Mouse (Mus musculus) effector memory CD4-positive, alpha-beta T cell, adult 7 months (primary cell): ENCODE measurements around the gene Abhd17a. TPM values are rescaled to one million over a fixed set of nuclear protein-coding genes. Genes with fewer than 3 reads are reported as not detected.

Experiments used
- polyA plus RNA-seq: library from polyadenylated mRNA; unstranded; fragments of 100-300 nt; shearing (Covaris generic); gene quantifications from one replicate; pipeline ENCODE4 v1.2.1, GENCODE M21; 2017

The Abhd17a gene
- polyA plus RNA-seq = 92.3 TPM

GRCm38 (mm10) chr10:80589879-80590854, at the start of gene Abhd17a:
TSS of gene Abhd17a (minus strand) at chr10:80590341.

GRCm38 (mm10) chr10:80622661-80623456, 32.7 kb upstream of the Abhd17a start, which contains the start of gene Csnk1g2:
TSS of gene Csnk1g2 (plus strand) at chr10:80622838.

GRCm38 (mm10) chr10:80605721-80606120, 15.6 kb upstream of the Abhd17a start, which contains the start of gene Gm49322:
TSS of gene Gm49322 (plus strand) at chr10:80606021.

GRCm38 (mm10) chr10:80602698-80603325, 12.7 kb upstream of the Abhd17a start, which contains the start of the genes Scamp4 and Adat3:
TSS of gene Scamp4 (plus strand) at chr10:80602872.
TSS of gene Adat3 (plus strand) at chr10:80602880.

GRCm38 (mm10) chr10:80577195-80578130, 12.7 kb downstream of the Abhd17a start, which contains the start of gene Klf16:
TSS of gene Klf16 (minus strand) at chr10:80577321.

GRCm38 (mm10) chr10:80561116-80561944, 28.8 kb downstream of the Abhd17a start, which contains the start of gene Rexo1:
TSS of gene Rexo1 (minus strand) at chr10:80561560.

GRCm38 (mm10) chr10:80538710-80539394, 51.3 kb downstream of the Abhd17a start, which contains the start of gene Atp8b3:
TSS of gene Atp8b3 (minus strand) at chr10:80539124.

Other genes starting within 250 kb of the Abhd17a start
- not detected for gene Adamtsl5, start 241.9 kb downstream of the Abhd17a start, polyA plus RNA-seq
- not detected for gene Plk5, start 233.9 kb downstream of the Abhd17a start, polyA plus RNA-seq
- 7.3 TPM for gene Mex3d, start 202.7 kb downstream of the Abhd17a start, polyA plus RNA-seq
- 92.9 TPM for gene Mbd3, start 190.8 kb downstream of the Abhd17a start, polyA plus RNA-seq
- gene Uqcr11, start 183.5 kb downstream of the Abhd17a start, polyA plus RNA-seq = 115 TPM
- gene Tcf3, start 156.7 kb downstream of the Abhd17a start, polyA plus RNA-seq = 88.8 TPM
- gene Onecut3, start 95.5 kb downstream of the Abhd17a start, polyA plus RNA-seq = 0.07 TPM
- 0.10 TPM for gene Atp8b3, start 51.2 kb downstream of the Abhd17a start, polyA plus RNA-seq
- gene Rexo1, start 28.8 kb downstream of the Abhd17a start, polyA plus RNA-seq = 55.7 TPM
- gene Klf16, start 13.0 kb downstream of the Abhd17a start, polyA plus RNA-seq = 16.2 TPM
- gene Scamp4, start 12.5 kb upstream of the Abhd17a start, polyA plus RNA-seq = 106 TPM
- 6.2 TPM for gene Adat3, start 12.5 kb upstream of the Abhd17a start, polyA plus RNA-seq
- 14.3 TPM for gene Gm49322, start 15.7 kb upstream of the Abhd17a start, polyA plus RNA-seq
- gene Csnk1g2, start 32.5 kb upstream of the Abhd17a start, polyA plus RNA-seq = 338 TPM
- gene Btbd2, start 66.7 kb upstream of the Abhd17a start, polyA plus RNA-seq = 16.0 TPM
- 200 TPM for gene Mknk2, start 87.8 kb upstream of the Abhd17a start, polyA plus RNA-seq
- 123 TPM for gene Mob3a, start 111.6 kb upstream of the Abhd17a start, polyA plus RNA-seq
- gene Izumo4, start 111.8 kb upstream of the Abhd17a start, polyA plus RNA-seq = 72.1 TPM
- gene Ap3d1, start 151.9 kb upstream of the Abhd17a start, polyA plus RNA-seq = 70.3 TPM
- gene Dot1l, start 164.9 kb upstream of the Abhd17a start, polyA plus RNA-seq = 52.5 TPM
- gene Sf3a2, start 207.9 kb upstream of the Abhd17a start, polyA plus RNA-seq = 57.5 TPM
- 202 TPM for gene Plekhj1, start 208.3 kb upstream of the Abhd17a start, polyA plus RNA-seq
- not detected for gene Amh, start 214.9 kb upstream of the Abhd17a start, polyA plus RNA-seq
- 2.0 TPM for gene Jsrp1, start 223.2 kb upstream of the Abhd17a start, polyA plus RNA-seq
- gene Oaz1, start 236.3 kb upstream of the Abhd17a start, polyA plus RNA-seq = 2,187 TPM